Mouse (Mus musculus) CH12.LX (cell line): Measurements from ENCODE around the gene Tmem200b. TPM values are rescaled to one million over a fixed set of nuclear protein-coding genes. Genes with fewer than 3 reads are reported as not detected.

Experiments used
- DNase-seq: peaks from one replicate; pipeline ENCODE4 v3.0.0-alpha.2; 2013; ENCODE audit errors: extremely low read depth
- H3K27ac ChIP-seq: 2 replicates; pipeline ENCODE4 v1.5.1; 2012; ENCODE audit warnings: low read depth, mild to moderate bottlenecking, control low read depth, moderate library complexity; ENCODE audit not compliant: insufficient read depth
- H3K27me3 ChIP-seq: replicated peaks from 2 replicates; pipeline ENCODE3; 2012; ENCODE audit warnings: inconsistent platforms
- H3K36me3 ChIP-seq, 2 experiments: replicated peaks in 1 of 2; 2 replicates each; pipeline versions ENCODE3 to v1.6.1; 2012; ENCODE audit warnings: inconsistent platforms in 1 of 2, low read length in 1 of 2, mild to moderate bottlenecking in 1 of 2, mixed read lengths in 1 of 2, moderate library complexity in 1 of 2; ENCODE audit not compliant: control insufficient read depth in 1 of 2, insufficient read depth in 1 of 2
- H3K4me1 ChIP-seq, 2 experiments: 2 replicates each; pipeline ENCODE4 v1.6.1; 2012; ENCODE audit warnings: inconsistent platforms in 1 of 2, moderate library complexity in 1 of 2; ENCODE audit not compliant: insufficient read depth in 2 of 2, control insufficient read depth in 1 of 2
- H3K4me2 ChIP-seq: 2 replicates; pipeline ENCODE4 v1.6.1; 2012; ENCODE audit warnings: low read depth, mild to moderate bottlenecking, control low read depth; ENCODE audit not compliant: poor library complexity, insufficient read depth, severe bottlenecking
- H3K4me3 ChIP-seq, 3 experiments: fragments of 150-350 bp in 1 of 3; sonication (generic) in 1 of 3; replicated peaks in 1 of 3; 2 replicates each; pipeline versions ENCODE3 to v1.5.1; 2011 to 2012; ENCODE audit warnings: low read depth in 2 of 3, low read length in 2 of 3, mild to moderate bottlenecking in 2 of 3, moderate library complexity in 2 of 3, control low read depth in 1 of 3, improper control_type of control experiment in 1 of 3, inconsistent platforms in 1 of 3, mixed read lengths in 1 of 3; ENCODE audit not compliant: poor library complexity in 1 of 3
- H3K79me2 ChIP-seq: replicated peaks from 2 replicates; pipeline ENCODE4 v1.6.1; 2012; ENCODE audit warnings: mild to moderate bottlenecking, moderate library complexity; ENCODE audit not compliant: control insufficient read depth, poor library complexity, insufficient read depth, severe bottlenecking; ENCODE audit errors: extremely low read depth
- H3K9ac ChIP-seq: 2 replicates; pipeline ENCODE4 v1.6.1; 2012; ENCODE audit warnings: low read depth, mild to moderate bottlenecking, control low read depth, moderate library complexity; ENCODE audit not compliant: insufficient read depth
- H3K9me3 ChIP-seq: replicated peaks from 2 replicates; pipeline ENCODE3; 2012; ENCODE audit warnings: low read length, inconsistent platforms, mixed read lengths
- BHLHE40 ChIP-seq: IDR thresholded peaks from 2 replicates; pipeline ENCODE4 v1.6.1; 2011; ENCODE audit warnings: mild to moderate bottlenecking, low read depth, low read length, improper control_type of control experiment
- CTCF ChIP-seq, 2 experiments: IDR thresholded peaks in 1 of 2; conservative IDR thresholded peaks in 1 of 2; 2 replicates each; pipeline ENCODE4 v1.5.1; 2011 to 2012; ENCODE audit warnings: low read depth in 2 of 2, low read length in 2 of 2, improper control_type of control experiment in 1 of 2, inconsistent platforms in 1 of 2, mild to moderate bottlenecking in 1 of 2, moderate library complexity in 1 of 2
- E2F4 ChIP-seq: IDR thresholded peaks from 2 replicates; pipeline ENCODE4 v1.6.1; 2011; ENCODE audit warnings: low read depth, low read length, improper control_type of control experiment; ENCODE audit not compliant: insufficient replicate concordance
- ELF1 ChIP-seq: IDR thresholded peaks from 2 replicates; pipeline ENCODE4 v1.6.1; 2014; ENCODE audit warnings: low read depth, mild to moderate bottlenecking, inconsistent platforms, low read length, improper control_type of control experiment
- ETS1 ChIP-seq: conservative IDR thresholded peaks from 2 replicates; pipeline ENCODE4 v1.6.1; 2012; ENCODE audit warnings: low read depth, mild to moderate bottlenecking, inconsistent platforms, low read length, improper control_type of control experiment, moderate library complexity
- GABPA ChIP-seq: IDR thresholded peaks from 2 replicates; pipeline ENCODE4 v1.6.1; 2012; ENCODE audit warnings: low read depth, low read length, improper control_type of control experiment, inconsistent platforms; ENCODE audit not compliant: insufficient replicate concordance
- HCFC1 ChIP-seq: IDR thresholded peaks from 2 replicates; pipeline ENCODE4 v1.6.1; 2012; ENCODE audit warnings: low read depth, mild to moderate bottlenecking, inconsistent platforms, low read length, improper control_type of control experiment
- IRF4 ChIP-seq: IDR thresholded peaks from 2 replicates; pipeline ENCODE4 v1.6.1; 2014; ENCODE audit warnings: low read depth, mild to moderate bottlenecking, inconsistent platforms, low read length, improper control_type of control experiment
- JUN ChIP-seq: IDR thresholded peaks from 2 replicates; pipeline ENCODE4 v1.6.1; 2011; ENCODE audit warnings: low read depth, mild to moderate bottlenecking, low read length, improper control_type of control experiment, moderate library complexity; ENCODE audit not compliant: insufficient read depth
- MAFK ChIP-seq: IDR thresholded peaks from 2 replicates; pipeline ENCODE4 v1.6.1; 2011; ENCODE audit warnings: low read length, improper control_type of control experiment; ENCODE audit not compliant: insufficient replicate concordance
- MAZ ChIP-seq: IDR thresholded peaks from 2 replicates; pipeline ENCODE4 v1.6.1; 2012; ENCODE audit warnings: low read depth, mild to moderate bottlenecking, inconsistent platforms, low read length, improper control_type of control experiment, moderate library complexity
- MEF2A ChIP-seq: IDR thresholded peaks from 2 replicates; pipeline ENCODE4 v1.6.1; 2014; ENCODE audit warnings: low read depth, mild to moderate bottlenecking, inconsistent platforms, low read length, improper control_type of control experiment, borderline replicate concordance
- MXI1 ChIP-seq: IDR thresholded peaks from 2 replicates; pipeline ENCODE4 v1.6.1; 2011; ENCODE audit warnings: mild to moderate bottlenecking, low read depth, low read length, improper control_type of control experiment
- MYC ChIP-seq: IDR thresholded peaks from 2 replicates; pipeline ENCODE4 v1.6.1; 2011; ENCODE audit warnings: low read depth, mild to moderate bottlenecking, improper control_type of control experiment, low read length
- NELFE ChIP-seq: IDR thresholded peaks from 2 replicates; pipeline ENCODE4 v1.6.1; 2011; ENCODE audit warnings: low read depth, low read length, improper control_type of control experiment
- SIN3A ChIP-seq: IDR thresholded peaks from 2 replicates; pipeline ENCODE4 v1.6.1; 2012; ENCODE audit warnings: low read length, improper control_type of control experiment, inconsistent platforms
- SMC3 ChIP-seq: IDR thresholded peaks from 2 replicates; pipeline ENCODE4 v1.6.1; 2011; ENCODE audit warnings: low read depth, low read length, improper control_type of control experiment
- TBP ChIP-seq: conservative IDR thresholded peaks from 2 replicates; pipeline ENCODE4 v1.6.1; 2011; ENCODE audit warnings: low read depth, low read length, improper control_type of control experiment
- TCF12 ChIP-seq: IDR thresholded peaks from 2 replicates; pipeline ENCODE4 v1.6.1; 2014; ENCODE audit warnings: low read depth, mild to moderate bottlenecking, inconsistent platforms, low read length, improper control_type of control experiment
- UBTF ChIP-seq: IDR thresholded peaks from 2 replicates; pipeline ENCODE4 v1.6.1; 2012; ENCODE audit warnings: low read depth, mild to moderate bottlenecking, inconsistent platforms, low read length, improper control_type of control experiment, moderate library complexity
- USF1 ChIP-seq: IDR thresholded peaks from 2 replicates; pipeline ENCODE4 v1.6.1; 2014; ENCODE audit warnings: low read depth, mild to moderate bottlenecking, inconsistent platforms, low read length, improper control_type of control experiment
- ZKSCAN1 ChIP-seq: IDR thresholded peaks from 2 replicates; pipeline ENCODE4 v1.6.1; 2012; ENCODE audit warnings: low read depth, inconsistent platforms, low read length, improper control_type of control experiment, borderline replicate concordance
- ZNF384 ChIP-seq: IDR thresholded peaks from 2 replicates; pipeline ENCODE4 v1.6.1; 2012; ENCODE audit warnings: low read depth, low read length, improper control_type of control experiment, inconsistent platforms
- dilution Hi-C: fragments of 300-500 bp; cut with MboI; formaldehyde crosslinking; loops from 2 replicates; pipeline ENCODE4 v1.14.3; 2020; ENCODE audit warnings: low sequenced_read_pairs; ENCODE audit not compliant: extremely low pct_unique_long_range_greater_than_20kb, extremely low pct_ligation_motif_present
- in situ Hi-C: fragments of 300-500 bp; cut with MboI; formaldehyde crosslinking; loops from 3 replicates; pipeline ENCODE4 v1.14.3; 2019; ENCODE audit warnings: low sequenced_read_pairs, low pct_ligation_motif_present, low pct_unique_long_range_greater_than_20kb, mixed read lengths
- polyA plus RNA-seq: library from polyadenylated mRNA; unstranded; fragments of >175 nt; gene quantifications from 2 replicates; pipeline ENCODE4 v1.2.1, GENCODE M21; 2012; ENCODE audit warnings: low read depth; ENCODE audit not compliant: insufficient read length
- total RNA-seq, 2 experiments: library from RNA; depleted of rRNA; stranded (reverse); fragments of 300-350 nt in 1 of 2; fragments of >200 nt in 1 of 2; gene quantifications; 2 replicates each; pipeline ENCODE4 v1.2.3; 2012 to 2014

Tmem200b gene
- total and polyA plus RNA-seq, 3 experiments: not detected

DNA sequence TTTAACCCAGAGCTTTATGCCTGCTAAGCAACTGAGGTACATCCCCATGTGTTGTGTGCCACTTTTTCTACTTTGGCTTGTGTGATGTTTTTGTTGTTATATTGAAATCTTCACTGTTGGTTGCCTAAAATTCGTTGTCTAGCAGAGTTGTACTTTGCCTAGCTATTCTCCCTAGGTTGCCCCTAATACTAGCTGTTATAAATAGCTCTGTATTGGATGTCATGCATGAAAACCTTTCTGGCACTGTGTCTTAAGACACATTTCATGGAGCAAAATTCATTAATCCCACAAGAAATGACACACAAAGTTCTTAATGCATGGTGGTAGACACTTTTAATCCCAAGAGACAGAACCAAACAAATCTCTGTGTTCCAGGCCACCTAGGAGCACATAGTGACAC lies 41.9 kb upstream of the Tmem200b start:
- Histone ChIP-seq H3K9ac (no peak overlapping the region), H3K36me3 (peaks cover under 1 to 37% of the 10 kb centered on the region in 2 experiments), H3K27me3 (no peaks in the 10 kb centered on the region), H3K4me3 (no peak overlapping the region), H3K79me2 (peaks cover 95% of the 10 kb centered on the region), H3K4me2 (0 out of 2 replicates have a peak overlapping the region, but pooled peaks have one; percentile 6), H3K4me1 (peaks cover 9 to 68% of the 10 kb centered on the region in 2 experiments), H3K9me3 (no peaks in the 10 kb centered on the region), H3K27ac (no peak overlapping the region)
- in situ Hi-C loops (no loop called here), dilution Hi-C loops (no loop called here)
- no peak for DNase-seq
- no peak for TF ChIP-seq MEF2A
- no peak for TF ChIP-seq E2F4
- no peak for TF ChIP-seq MAZ
- TF ChIP-seq JUN: no peak
- TF ChIP-seq TBP: no peak
- TF ChIP-seq MAFK: no peak
- TF ChIP-seq HCFC1: no peak
- no peak for TF ChIP-seq MXI1
- TF ChIP-seq CTCF (conservative IDR thresholded peaks at IDR 0.05 in 1 of 2, IDR thresholded peaks at IDR 0.05 in 1 of 2; ENCODE audit: low read depth in 2 of 2, low read length in 2 of 2): no peak

- no peak overlapping the region for H3K4me2 ChIP-seq
- no peak overlapping the region for H3K27ac ChIP-seq
- no peak for DNase-seq
- in situ Hi-C loops: no loop called here
- no peaks in the 10 kb centered on the region for H3K27me3 ChIP-seq
- H3K36me3 ChIP-seq: peaks cover 17 to 52% of the 10 kb centered on the region in 2 experiments
- peaks cover 95% of the 10 kb centered on the region for H3K79me2 ChIP-seq
- H3K4me1 ChIP-seq: peaks cover 9 to 60% of the 10 kb centered on the region in 2 experiments
- TF ChIP-seq USF1 (no peak), GABPA (no peak), TBP (no peak), TCF12 (no peak), NELFE (no peak), ZNF384 (no peak), ZKSCAN1 (no peak), SMC3 (no peak), MAFK (no peak), ELF1 (no peak), MXI1 (no peak), HCFC1 (no peak), CTCF (conservative IDR thresholded peaks at IDR 0.05 in 1 of 2, IDR thresholded peaks at IDR 0.05 in 1 of 2; ENCODE audit: low read depth in 2 of 2, low read length in 2 of 2) (no peak), ETS1 (no peak), IRF4 (no peak), SIN3A (no peak), MYC (no peak), BHLHE40 (no peak), MEF2A (no peak), UBTF (no peak)
- H3K9ac ChIP-seq: no peak overlapping the region
- no peak overlapping the region for H3K4me3 ChIP-seq
- dilution Hi-C loops: no loop called here
- H3K9me3 ChIP-seq: no peaks in the 10 kb centered on the region
Observed at GRCm38 (mm10) chr4:131881306-131881705, 40.3 kb upstream of the Tmem200b start.
